Mouse (Mus musculus) stomach, embryonic 15.5 days (tissue): ENCODE measurements around the gene Myo1h. TPM values are rescaled to one million over a fixed set of nuclear protein-coding genes. Genes with fewer than 3 reads are reported as not detected.

Experiments
- ATAC-seq: fragments of 200-750 bp; cut with Nextera tagmentation; 2 replicates; pipeline ENCODE4 v1.8.0; 2017; ENCODE audit warnings: low read depth, moderate number of reproducible peaks, moderate TSS enrichment; ENCODE audit not compliant: insufficient read depth, low FRiP score
- H3K27ac ChIP-seq: fragments of 300-500 bp; sonication (generic); 2 replicates; pipeline ENCODE4 v1.5.1; 2015; ENCODE audit warnings: mild to moderate bottlenecking, inconsistent platforms
- H3K27me3 ChIP-seq: fragments of 300-500 bp; sonication (generic); replicated peaks from 2 replicates; pipeline ENCODE4 v1.6.1; 2015; ENCODE audit warnings: inconsistent platforms
- H3K36me3 ChIP-seq: fragments of 300-500 bp; sonication (generic); 2 replicates; pipeline ENCODE4 v1.6.1; 2015; ENCODE audit warnings: inconsistent platforms
- H3K4me1 ChIP-seq: fragments of 300-500 bp; sonication (generic); 2 replicates; pipeline ENCODE4 v1.6.1; 2015; ENCODE audit warnings: inconsistent platforms
- H3K4me2 ChIP-seq: fragments of 300-500 bp; sonication (generic); 2 replicates; pipeline ENCODE4 v1.6.1; 2015; ENCODE audit warnings: mild to moderate bottlenecking, inconsistent platforms
- H3K4me3 ChIP-seq: fragments of 300-500 bp; sonication (generic); replicated peaks from 2 replicates; pipeline ENCODE4 v1.5.1; 2015; ENCODE audit warnings: inconsistent platforms
- H3K9ac ChIP-seq: fragments of 300-500 bp; sonication (generic); 2 replicates; pipeline ENCODE4 v1.6.1; 2015; ENCODE audit warnings: inconsistent platforms
- H3K9me3 ChIP-seq: fragments of 300-500 bp; sonication (generic); 2 replicates; pipeline ENCODE4 v1.6.1; 2016; ENCODE audit warnings: inconsistent platforms
- WGBS: fragments of 180-500 bp; shearing (Covaris S2); methylation state at CpG from one replicate; pipeline ENCODE4 v1.1.7; 2015; 5-methylcytosine and 5-hydroxymethylcytosine counted together
- microRNA-seq: library from miRNA; unstranded; fragments of <30 nt; microRNA quantifications from one replicate; pipeline ENCODE4, GENCODE M21; 2016
- polyA plus RNA-seq: library from polyadenylated mRNA; unstranded; fragments of >200 nt; fragmentation: Nextera tagmentation; extraction: Ambion mirVana; gene quantifications from 2 replicates; pipeline ENCODE4 v1.2.1, GENCODE M21; 2015

Gene Myo1h
- polyA plus RNA-seq, 1 experiment from 2014 or later, result 5.5 TPM

- H3K4me1 ChIP-seq, result 0 out of 2 replicates have a peak, but pooled peaks cover 4% of the 10 kb centered on the region
- no peak overlapping the region for H3K4me3 ChIP-seq
- H3K36me3 ChIP-seq, result peaks cover 85% of the 10 kb centered on the region
- H3K27ac ChIP-seq, result no peak overlapping the region
- H3K27me3 ChIP-seq, result no peaks in the 10 kb centered on the region
- 61% methylated on average over 23 of the region's 23 CpGs for WGBS
- H3K9me3 ChIP-seq, result no peaks in the 10 kb centered on the region
- no peak overlapping the region for H3K9ac ChIP-seq
- no peak overlapping the region for H3K4me2 ChIP-seq
- ATAC-seq, result no peak; the same call in 1 of the 2 replicates
These were observed 123.5 kb downstream of the Myo1h start for GRCm38 (mm10) chr5:114412361-114412998.

- Histone ChIP-seq H3K4me2 (no peak overlapping the region), H3K27me3 (no peaks in the 10 kb centered on the region), H3K4me1 (0 out of 2 replicates have a peak, but pooled peaks cover 4% of the 10 kb centered on the region), H3K27ac (no peak overlapping the region), H3K36me3 (peaks cover 83% of the 10 kb centered on the region), H3K9ac (no peak overlapping the region), H3K4me3 (no peak overlapping the region), H3K9me3 (no peaks in the 10 kb centered on the region)
- no peak for ATAC-seq
- WGBS, result 43% methylated on average over 16 of the region's 16 CpGs
These were observed 124.2 kb downstream of the Myo1h start for GRCm38 (mm10) chr5:114413067-114413735.

Small RNA genes lying within 50 kb of the gene (microRNA-seq; reads per million reads assigned to microRNA genes)
- not detected for gene Mir7027

Other genes with a start within 250 kb of the Myo1h start
- gene Usp30, start 223.7 kb upstream of the Myo1h start, polyA plus RNA-seq, result 8.3 and 11.4 TPM in 2 replicates
- 1.9 and 2.6 TPM in 2 replicates for gene Svop, start 197.6 kb upstream of the Myo1h start, polyA plus RNA-seq
- 9.3 and 13.3 TPM in 2 replicates for gene Alkbh2, start 160.9 kb upstream of the Myo1h start, polyA plus RNA-seq
- gene Ung, start 158.8 kb upstream of the Myo1h start, polyA plus RNA-seq, result 42.9 and 46.7 TPM in 2 replicates
- 2.1 and 2.2 TPM in 2 replicates for gene Acacb, start 142.6 kb upstream of the Myo1h start, polyA plus RNA-seq
- gene Foxn4, start 15.4 kb upstream of the Myo1h start, polyA plus RNA-seq, result not detected in 2 replicates
- gene Kctd10, start 91.3 kb downstream of the Myo1h start, polyA plus RNA-seq, result 122 and 124 TPM in 2 replicates
- gene Ube3b, start 91.4 kb downstream of the Myo1h start, polyA plus RNA-seq, result 36.1 and 37.9 TPM in 2 replicates
- gene Mmab, start 154.9 kb downstream of the Myo1h start, polyA plus RNA-seq, result 28.8 and 29.8 TPM in 2 replicates
- gene Mvk, start 155.1 kb downstream of the Myo1h start, polyA plus RNA-seq, result 49.7 and 51.5 TPM in 2 replicates